Mouse (Mus musculus) heart, embryonic 16.5 days (tissue): ENCODE results near the gene Cblb. TPM values are rescaled to one million over a fixed set of nuclear protein-coding genes. Genes with fewer than 3 reads are reported as not detected.

Experiments used
- ATAC-seq: fragments of 200-750 bp; cut with Nextera tagmentation; replicated peaks from 2 replicates; pipeline ENCODE4 v1.8.0; 2017; ENCODE audit warnings: moderate number of reproducible peaks; ENCODE audit not compliant: insufficient read depth, low FRiP score; ENCODE audit errors: extremely low read depth
- H3K27ac ChIP-seq: fragments of 300-500 bp; sonication (generic); 2 replicates; pipeline ENCODE4 v1.5.1; 2014; ENCODE audit warnings: mild to moderate bottlenecking, low read length, control low read depth, moderate library complexity
- H3K27me3 ChIP-seq: fragments of 300-500 bp; sonication (generic); 2 replicates; pipeline ENCODE4 v1.6.1; 2014; ENCODE audit warnings: low read length, mixed read lengths; ENCODE audit not compliant: control insufficient read depth, insufficient read depth
- H3K36me3 ChIP-seq: fragments of 300-500 bp; sonication (generic); 2 replicates; pipeline ENCODE4 v1.6.1; 2014; ENCODE audit not compliant: control insufficient read depth, insufficient read depth
- H3K4me1 ChIP-seq: fragments of 300-500 bp; sonication (generic); 2 replicates; pipeline ENCODE4 v1.6.1; 2014; ENCODE audit warnings: low read length, mixed read lengths; ENCODE audit not compliant: control insufficient read depth, insufficient read depth
- H3K4me2 ChIP-seq: fragments of 300-500 bp; sonication (generic); 2 replicates; pipeline ENCODE4 v1.6.1; 2014; ENCODE audit warnings: low read depth, mild to moderate bottlenecking, control low read depth, low read length
- H3K4me3 ChIP-seq: fragments of 300-500 bp; sonication (generic); 2 replicates; pipeline ENCODE4 v1.5.1; 2014; ENCODE audit warnings: mild to moderate bottlenecking, control low read depth, low read length
- H3K9ac ChIP-seq: fragments of 300-500 bp; sonication (generic); 2 replicates; pipeline ENCODE4 v1.6.1; 2014; ENCODE audit warnings: low read length, control low read depth
- H3K9me3 ChIP-seq: fragments of 300-500 bp; sonication (generic); replicated peaks from 2 replicates; pipeline ENCODE4 v1.6.1; 2016; ENCODE audit warnings: low read length; ENCODE audit not compliant: control insufficient read depth
- WGBS: fragments of 180-500 bp; shearing (Covaris S2); extraction: QIAGEN DNeasy Blood & Tissue Kit; methylation state at CpG from one replicate; pipeline ENCODE4 v1.1.7; 2014; 5-methylcytosine and 5-hydroxymethylcytosine counted together
- polyA plus RNA-seq: library from polyadenylated mRNA; unstranded; fragments of >200 nt; fragmentation: Nextera tagmentation; extraction: Ambion mirVana; gene quantifications from 2 replicates; pipeline ENCODE4 v1.2.1, GENCODE M21; 2015

Cblb gene
- polyA plus RNA-seq, 1 experiment from 2014 or later = 12.0 TPM

DNA sequence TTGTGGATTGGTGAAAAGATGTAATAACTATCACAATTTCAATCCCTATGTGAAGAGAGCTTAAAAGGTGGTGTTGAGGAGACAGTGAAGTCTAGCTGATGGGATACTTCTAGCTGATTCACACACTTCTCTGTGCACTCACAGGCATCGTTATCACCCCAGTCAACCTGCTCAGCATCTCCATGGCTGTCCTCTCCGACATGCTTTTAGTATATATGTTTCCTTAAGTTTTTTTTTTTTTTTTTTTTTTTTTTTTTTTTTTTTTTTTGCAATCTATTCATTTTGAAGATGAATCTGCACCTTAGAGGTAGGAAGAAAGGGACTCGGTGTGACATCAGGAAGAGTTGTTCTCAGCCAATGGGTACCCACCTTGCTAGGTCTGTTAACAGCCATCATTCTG lies 112.8 kb downstream of the Cblb start:
- WGBS = 92% methylated on average over 3 of the region's 3 CpGs
- H3K4me1 ChIP-seq = no peaks in the 10 kb centered on the region
- peaks cover 24% of the 10 kb centered on the region for H3K36me3 ChIP-seq
- no peak overlapping the region for H3K4me2 ChIP-seq
- H3K9me3 ChIP-seq = no peaks in the 10 kb centered on the region
- no peak overlapping the region for H3K9ac ChIP-seq
- H3K27ac ChIP-seq = no peak overlapping the region
- no peak for ATAC-seq
- no peak overlapping the region for H3K4me3 ChIP-seq
- H3K27me3 ChIP-seq = no peaks in the 10 kb centered on the region

- no peaks in the 10 kb centered on the region for H3K27me3 ChIP-seq
- no peaks in the 10 kb centered on the region for H3K4me1 ChIP-seq
- H3K9me3 ChIP-seq = no peaks in the 10 kb centered on the region
- no peak overlapping the region for H3K4me3 ChIP-seq
- no peak overlapping the region for H3K27ac ChIP-seq
- H3K9ac ChIP-seq = no peak overlapping the region
- H3K4me2 ChIP-seq = no peak overlapping the region
- WGBS = 91% methylated on average over 5 of the region's 5 CpGs
- peaks cover 24% of the 10 kb centered on the region for H3K36me3 ChIP-seq
- no peak for ATAC-seq
Observed at GRCm38 (mm10) chr16:52144792-52145191, 113.8 kb downstream of the Cblb start.

GRCm38 (mm10) chr16:52145552-52145951 lies 114.5 kb downstream of the Cblb start:
- no peak overlapping the region for H3K9ac ChIP-seq
- H3K4me1 ChIP-seq = no peaks in the 10 kb centered on the region
- H3K36me3 ChIP-seq = peaks cover 24% of the 10 kb centered on the region
- H3K27me3 ChIP-seq = no peaks in the 10 kb centered on the region
- H3K9me3 ChIP-seq = no peaks in the 10 kb centered on the region
- H3K4me2 ChIP-seq = no peak overlapping the region
- WGBS = 90% methylated on average over 4 of the region's 4 CpGs
- ATAC-seq = no peak
- no peak overlapping the region for H3K4me3 ChIP-seq
- H3K27ac ChIP-seq = no peak overlapping the region

- Histone ChIP-seq H3K4me2 (no peak overlapping the region), H3K27ac (no peak overlapping the region), H3K9me3 (no peaks in the 10 kb centered on the region), H3K36me3 (peaks cover 23% of the 10 kb centered on the region), H3K27me3 (no peaks in the 10 kb centered on the region), H3K4me3 (no peak overlapping the region), H3K4me1 (no peaks in the 10 kb centered on the region), H3K9ac (no peak overlapping the region)
- WGBS = 92% methylated on average over 11 of the region's 11 CpGs
- ATAC-seq = no peak
Observed at GRCm38 (mm10) chr16:52146976-52147696, 116.1 kb downstream of the Cblb start.

- H3K4me3 ChIP-seq = no peak overlapping the region
- no peaks in the 10 kb centered on the region for H3K27me3 ChIP-seq
- H3K9me3 ChIP-seq = no peaks in the 10 kb centered on the region
- H3K4me1 ChIP-seq = no peaks in the 10 kb centered on the region
- ATAC-seq = no peak
- H3K27ac ChIP-seq = no peak overlapping the region
- no peak overlapping the region for H3K4me2 ChIP-seq
- WGBS = 82% methylated on average over 6 of the region's 6 CpGs
- H3K9ac ChIP-seq = no peak overlapping the region
- H3K36me3 ChIP-seq = peaks cover 25% of the 10 kb centered on the region
Observed at GRCm38 (mm10) chr16:52148041-52148440, 117.0 kb downstream of the Cblb start.

- peaks cover 21% of the 10 kb centered on the region for H3K36me3 ChIP-seq
- no peaks in the 10 kb centered on the region for H3K27me3 ChIP-seq
- no peak overlapping the region for H3K9ac ChIP-seq
- H3K4me2 ChIP-seq = no peak overlapping the region
- H3K4me1 ChIP-seq = no peaks in the 10 kb centered on the region
- H3K4me3 ChIP-seq = no peak overlapping the region
- H3K27ac ChIP-seq = no peak overlapping the region
- no peak for ATAC-seq
- H3K9me3 ChIP-seq = no peaks in the 10 kb centered on the region
- WGBS = 82% methylated on average over 6 of the region's 6 CpGs
Observed at GRCm38 (mm10) chr16:52149135-52149769, 118.2 kb downstream of the Cblb start.

DNA sequence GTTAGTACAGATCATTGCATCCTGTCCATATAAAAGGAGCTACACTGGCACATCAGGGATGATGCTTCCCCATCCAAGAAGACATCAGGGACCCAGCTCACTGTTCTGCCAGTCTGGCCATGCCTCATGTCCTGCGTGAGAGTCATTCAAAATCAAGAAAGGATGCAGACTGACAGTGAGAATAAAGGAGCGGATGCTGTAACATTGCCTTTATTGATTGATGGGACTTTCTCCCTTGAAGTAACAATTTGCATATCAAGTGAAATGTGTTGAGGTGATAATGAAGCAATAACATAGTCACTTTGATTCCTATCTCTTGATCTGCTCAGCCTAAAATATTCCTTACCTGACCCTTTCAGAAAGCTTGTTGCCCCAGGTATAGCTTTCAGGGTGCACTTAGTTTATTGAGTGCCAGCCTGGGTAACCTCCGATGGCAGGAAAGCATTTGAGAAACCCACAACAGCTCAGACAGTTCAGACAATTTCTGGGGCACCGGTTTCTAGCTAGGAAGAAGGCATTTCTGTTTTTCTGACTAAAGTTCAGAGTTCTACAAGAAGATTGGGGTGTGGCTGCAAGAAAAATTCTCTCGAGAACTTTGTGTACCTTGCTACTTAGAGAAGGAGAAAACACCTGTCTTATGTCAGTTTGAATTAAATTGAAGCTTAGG lies 124.1 kb downstream of the Cblb start:
- no peaks in the 10 kb centered on the region for H3K27me3 ChIP-seq
- no peak overlapping the region for H3K4me3 ChIP-seq
- no peak overlapping the region for H3K4me2 ChIP-seq
- H3K36me3 ChIP-seq = peaks cover 26% of the 10 kb centered on the region
- WGBS = 88% methylated on average over 5 of the region's 5 CpGs
- no peaks in the 10 kb centered on the region for H3K4me1 ChIP-seq
- H3K9ac ChIP-seq = no peak overlapping the region
- no peak for ATAC-seq
- no peaks in the 10 kb centered on the region for H3K9me3 ChIP-seq
- no peak overlapping the region for H3K27ac ChIP-seq

- H3K9ac ChIP-seq = no peak overlapping the region
- no peaks in the 10 kb centered on the region for H3K9me3 ChIP-seq
- peaks cover 14% of the 10 kb centered on the region for H3K36me3 ChIP-seq
- WGBS = 45% methylated on average over 6 of the region's 6 CpGs
- no peak for ATAC-seq
- H3K27ac ChIP-seq = no peak overlapping the region
- no peaks in the 10 kb centered on the region for H3K27me3 ChIP-seq
- H3K4me2 ChIP-seq = no peak overlapping the region
- no peaks in the 10 kb centered on the region for H3K4me1 ChIP-seq
- H3K4me3 ChIP-seq = no peak overlapping the region
Observed at GRCm38 (mm10) chr16:52159958-52160504, 129.0 kb downstream of the Cblb start.

DNA sequence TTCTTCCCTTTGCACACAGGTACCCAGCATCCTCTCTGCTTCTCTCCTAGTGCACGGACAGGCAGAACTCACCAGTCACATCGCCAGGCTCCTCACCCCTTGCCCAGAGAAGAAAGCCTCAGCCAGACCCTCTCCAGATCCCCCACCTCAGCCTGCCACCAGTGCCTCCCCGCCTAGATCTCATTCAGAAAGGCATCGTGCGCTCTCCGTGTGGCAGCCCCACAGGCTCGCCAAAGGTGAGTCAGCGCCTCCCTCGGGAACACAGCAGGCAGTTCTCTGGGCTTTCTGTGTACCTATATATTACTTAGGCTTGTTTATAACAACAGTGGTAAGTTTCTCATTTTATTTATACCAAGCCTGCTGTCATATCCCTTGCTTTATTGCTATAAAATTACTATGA lies 133.2 kb downstream of the Cblb start:
- Histone ChIP-seq H3K4me1 (no peaks in the 10 kb centered on the region), H3K9ac (no peak overlapping the region), H3K36me3 (peaks cover 20% of the 10 kb centered on the region), H3K27me3 (no peaks in the 10 kb centered on the region), H3K27ac (no peak overlapping the region), H3K9me3 (no peaks in the 10 kb centered on the region), H3K4me3 (no peak overlapping the region), H3K4me2 (no peak overlapping the region)
- no peak for ATAC-seq
- 84% methylated on average over 9 of the region's 9 CpGs for WGBS
